Mouse (Mus musculus) right cerebral cortex, postnatal 14 days (tissue): Measurements from ENCODE around the gene Gm5129.

ENCODE experiments used
- DNase-seq: peaks from one replicate; pipeline ENCODE4 v3.0.0; 2022

Gene Gm5129

GRCm38 (mm10) chr5:29721159-29721558 is 14.6 kb downstream of the Gm5129 start:
- DNase-seq = no peak

DNA sequence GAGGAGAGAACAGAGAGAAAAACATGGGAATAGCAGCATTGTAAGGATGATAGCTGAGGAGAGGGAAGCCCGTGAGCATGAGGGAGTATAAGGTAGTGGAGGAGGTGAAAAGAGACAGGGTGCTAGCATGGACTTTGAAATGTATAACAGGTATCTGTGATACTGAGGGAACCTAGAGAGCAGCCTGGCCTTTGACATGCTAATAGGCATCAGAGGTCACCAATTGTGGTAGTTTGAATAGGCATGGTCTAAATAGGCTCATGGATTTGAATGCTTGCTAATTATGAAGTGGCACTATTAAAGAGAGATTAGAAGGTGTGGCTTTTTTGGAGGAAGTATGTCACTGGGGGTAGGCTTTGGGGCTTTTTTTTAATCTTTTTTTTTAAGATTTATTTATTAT is 22.8 kb downstream of the Gm5129 start:
- DNase-seq = no peak

- DNase-seq = no peak
Observed at GRCm38 (mm10) chr5:29711631-29712030, 24.1 kb downstream of the Gm5129 start.

- no peak for DNase-seq
Observed at GRCm38 (mm10) chr5:29708258-29708657, 27.5 kb downstream of the Gm5129 start.

DNA sequence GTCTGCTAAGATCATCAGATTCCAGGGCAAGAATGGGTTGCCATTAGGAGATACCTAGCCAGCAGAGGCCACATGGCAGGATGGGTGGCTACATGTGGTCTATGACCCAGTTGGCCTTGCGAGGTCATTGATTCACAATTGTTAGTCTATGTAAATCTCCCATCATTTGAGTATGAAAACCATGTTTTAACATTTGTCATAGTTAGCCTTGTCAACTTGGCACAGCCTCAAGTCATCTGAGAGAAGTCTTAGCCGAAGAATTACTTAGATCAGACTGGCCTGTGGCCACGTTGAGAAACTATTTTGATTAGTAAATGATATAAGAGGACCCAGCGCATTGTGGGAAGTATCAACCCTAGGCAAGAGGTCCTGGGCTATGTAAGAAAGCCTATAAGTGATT is 28.5 kb downstream of the Gm5129 start:
- no peak for DNase-seq

- DNase-seq = no peak
Observed at GRCm38 (mm10) chr5:29699520-29700202, 36.1 kb downstream of the Gm5129 start.

DNA sequence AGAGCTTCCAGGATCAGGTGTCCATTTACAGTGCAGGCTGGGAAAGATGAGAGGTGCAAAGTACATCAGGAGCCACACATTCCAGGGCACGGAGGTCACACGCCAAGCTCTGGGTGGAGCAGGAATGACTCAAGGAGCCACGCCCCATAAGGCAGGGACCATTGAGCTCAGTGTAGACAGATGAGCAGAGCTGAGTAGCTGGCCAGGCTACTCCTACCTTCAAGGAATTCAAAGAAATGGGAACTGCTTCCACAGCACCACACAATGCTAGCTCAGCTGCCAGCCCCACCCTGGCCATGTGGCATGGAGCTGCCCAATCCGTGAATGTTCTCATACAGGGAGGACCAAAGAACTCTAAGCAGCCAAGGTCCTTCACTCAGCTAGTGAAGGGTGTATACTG is 37.2 kb downstream of the Gm5129 start:
- no peak for DNase-seq

GRCm38 (mm10) chr5:29688352-29688751 is 47.4 kb downstream of the Gm5129 start:
- DNase-seq = no peak

GRCm38 (mm10) chr5:29687671-29688070 is 48.1 kb downstream of the Gm5129 start:
- DNase-seq = no peak
